Mouse (Mus musculus): ENCODE measurements around the gene Dnmbp. TPM values are rescaled to one million over a fixed set of nuclear protein-coding genes. Genes with fewer than 3 reads are reported as not detected.

The Dnmbp gene
- total RNA-seq (2021), result 10 to 100 TPM; 11.8 to 12.5 TPM

- intact Hi-C loops (cut with DNase I), result loop anchor here (5.0 to 10.0 kb wide), 3 partner anchors 63 to 183 kb away; no protein-coding TSS in a partner anchor
- DNase-seq (ENCODE audit: low spot score in 2 of 2), result peak; percentile 70 to 80
Observed at GRCm38 (mm10) chr19:43939769-43940689, at the start of gene Dnmbp. TSS of gene Dnmbp (minus strand) at chr19:43940191.

DNA sequence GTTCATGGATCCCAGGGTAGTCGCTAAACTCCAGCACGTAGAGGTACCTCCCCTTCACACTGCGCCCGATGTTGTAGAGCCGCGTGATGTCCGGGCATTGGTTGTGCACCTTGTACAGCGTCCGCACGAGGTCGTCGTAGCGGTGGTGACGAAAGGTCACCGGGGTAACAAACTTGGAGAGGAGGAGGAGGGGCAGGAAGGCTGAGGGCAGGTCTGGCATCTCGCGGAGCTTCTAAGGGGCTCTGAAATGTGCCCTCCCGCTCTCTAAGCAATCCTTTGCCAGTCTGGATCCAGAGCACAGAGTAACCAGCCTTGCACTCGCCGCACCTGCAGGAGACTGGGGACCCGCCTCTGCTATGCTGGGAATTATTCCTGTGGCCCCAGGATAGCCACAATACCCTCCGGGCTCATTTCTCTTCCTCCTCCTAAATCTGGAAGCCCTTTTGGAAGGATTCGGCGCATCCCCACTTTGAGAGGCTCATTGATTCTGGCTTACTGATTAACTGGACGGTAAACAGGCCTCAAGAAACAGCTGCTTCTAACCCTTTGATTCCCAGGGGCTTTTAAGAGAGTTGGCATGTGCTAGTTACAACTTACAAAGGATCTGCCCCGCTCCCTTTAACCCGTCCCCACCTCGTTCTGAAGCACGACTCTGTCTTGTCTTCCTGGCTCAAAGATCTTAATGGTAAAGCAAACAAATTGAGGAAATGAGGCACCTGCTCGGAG is 46.2 kb upstream of the Dnmbp start, which contains the start of gene Cpn1:
TSS of gene Cpn1 (minus strand) at position 488 of the 726 bp plus-strand sequence.
- intact Hi-C loops (cut with DNase I), result no loop called here
- DNase-seq (ENCODE audit: low spot score in 2 of 2), result no peak

GRCm38 (mm10) chr19:43981992-43982391 is 42.0 kb upstream of the Dnmbp start:
- intact Hi-C loops (cut with DNase I), result no loop called here
- DNase-seq (ENCODE audit: low spot score in 2 of 2), result no peak

DNA sequence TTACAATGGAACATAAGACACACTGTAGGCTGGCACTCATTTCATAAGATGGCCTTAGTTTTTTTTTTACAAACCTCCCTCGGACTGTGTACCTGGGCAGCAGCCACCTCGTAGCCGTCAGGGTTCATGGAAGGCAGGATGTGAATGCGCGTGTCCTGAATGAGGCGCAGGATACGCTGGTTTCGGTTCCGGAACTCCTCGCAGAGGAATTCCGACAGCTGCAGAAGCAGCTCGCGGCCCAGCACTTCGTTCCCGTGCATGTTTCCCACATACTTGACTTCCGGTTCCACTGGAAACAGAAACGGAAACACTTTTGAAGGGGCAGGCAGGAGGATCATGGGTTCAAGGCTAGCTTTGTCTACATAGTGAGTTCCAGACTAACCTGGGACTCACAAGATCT is 40.7 kb upstream of the Dnmbp start:
- intact Hi-C loops (cut with DNase I), result no loop called here
- no peak for DNase-seq (ENCODE audit: low spot score in 2 of 2)

DNA sequence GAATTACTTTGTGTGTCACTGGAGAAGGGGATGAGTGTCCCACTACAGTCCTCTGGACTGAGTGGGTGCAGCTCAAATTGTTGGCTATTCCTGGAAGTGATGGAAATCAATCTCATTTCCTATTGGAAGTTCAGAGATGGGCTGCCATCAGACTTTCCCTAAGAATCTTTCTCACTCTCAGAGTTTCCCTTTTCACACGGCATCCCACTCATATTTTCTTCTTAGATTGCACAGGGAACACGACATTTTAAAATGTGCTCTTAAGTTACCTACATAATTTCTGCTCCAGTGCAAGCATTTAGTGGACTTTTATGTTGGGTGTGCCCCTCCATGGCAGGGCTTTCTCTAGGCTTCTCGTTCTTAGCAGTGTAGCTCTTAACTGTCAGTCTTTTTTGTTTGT is 37.8 kb upstream of the Dnmbp start:
- no peak for DNase-seq (ENCODE audit: low spot score in 2 of 2)
- intact Hi-C loops (cut with DNase I), result no loop called here

GRCm38 (mm10) chr19:43976661-43977060 is 36.7 kb upstream of the Dnmbp start:
- DNase-seq (ENCODE audit: low spot score in 2 of 2), result no peak
- intact Hi-C loops (cut with DNase I), result no loop called here

DNA sequence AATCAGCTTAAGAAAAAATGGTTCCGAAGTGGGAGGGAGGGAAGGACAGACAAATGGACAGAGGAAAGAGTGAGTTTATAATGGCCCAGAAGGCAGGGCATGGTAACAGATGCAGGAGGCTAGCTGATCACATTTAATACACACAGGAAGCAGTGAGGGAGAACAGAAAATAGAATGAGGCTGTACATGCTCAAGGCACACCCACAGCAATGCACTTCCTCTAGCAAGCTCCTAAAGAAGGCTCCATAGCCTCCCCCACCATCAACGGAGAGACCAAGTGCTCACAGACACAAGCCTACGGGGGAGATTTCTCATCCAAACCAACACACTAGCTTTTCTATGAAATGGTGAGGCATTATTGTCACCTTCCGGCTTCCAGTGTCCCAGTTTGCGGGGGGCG is 34.2 kb upstream of the Dnmbp start:
- peak in 1 of 2 experiments; percentile 22 for DNase-seq (ENCODE audit: low spot score in 2 of 2)
- intact Hi-C loops (cut with DNase I), result loop anchor here (5.0 kb wide), 1 partner anchor 33 kb away; no protein-coding TSS in a partner anchor

GRCm38 (mm10) chr19:43973711-43974110 is 33.7 kb upstream of the Dnmbp start:
- intact Hi-C loops (cut with DNase I), result loop anchor here (5.0 kb wide), 1 partner anchor 34 kb away; no protein-coding TSS in a partner anchor

GRCm38 (mm10) chr19:43972129-43972528 is 32.1 kb upstream of the Dnmbp start:
- DNase-seq (ENCODE audit: low spot score in 2 of 2), result no peak
- intact Hi-C loops (cut with DNase I), result loop anchor here (5.0 kb wide), 1 partner anchor 35 kb away; no protein-coding TSS in a partner anchor

More at GRCm38 (mm10) chr19:43973711-43974110, 33.7 kb upstream of the Dnmbp start:
- DNase-seq (ENCODE audit: low spot score in 2 of 2), result no peak

DNA sequence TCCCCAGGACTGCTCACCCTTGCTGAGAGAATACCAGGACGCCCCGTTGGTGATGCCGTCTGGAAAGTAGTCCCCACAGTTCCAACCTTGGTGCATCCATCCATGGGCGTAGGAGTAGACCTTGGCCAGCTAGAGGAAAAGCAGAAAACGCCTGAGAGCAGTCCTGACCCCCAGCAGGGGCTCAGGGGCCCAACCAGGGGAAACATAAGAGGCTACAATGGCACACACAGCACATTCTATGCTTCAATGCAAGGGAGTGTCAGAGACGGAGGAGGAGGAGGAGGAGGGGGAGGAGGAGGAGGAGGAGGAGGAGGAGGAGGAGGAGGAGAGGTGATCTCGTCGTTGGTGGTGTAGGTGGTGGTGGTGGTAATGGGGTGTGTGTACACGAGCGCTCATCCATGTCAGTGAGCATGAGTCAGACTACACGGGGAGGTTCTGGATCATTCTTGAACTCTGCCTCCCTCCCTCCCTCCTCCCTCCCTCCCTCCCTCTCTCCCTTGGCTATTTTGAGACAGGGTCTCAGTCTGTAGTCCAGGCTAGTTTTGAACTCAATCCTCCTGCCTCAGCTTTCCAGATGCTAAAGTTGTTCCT is 28.5 kb upstream of the Dnmbp start:
- intact Hi-C loops (cut with DNase I), result no loop called here
- no peak for DNase-seq (ENCODE audit: low spot score in 2 of 2)

DNA sequence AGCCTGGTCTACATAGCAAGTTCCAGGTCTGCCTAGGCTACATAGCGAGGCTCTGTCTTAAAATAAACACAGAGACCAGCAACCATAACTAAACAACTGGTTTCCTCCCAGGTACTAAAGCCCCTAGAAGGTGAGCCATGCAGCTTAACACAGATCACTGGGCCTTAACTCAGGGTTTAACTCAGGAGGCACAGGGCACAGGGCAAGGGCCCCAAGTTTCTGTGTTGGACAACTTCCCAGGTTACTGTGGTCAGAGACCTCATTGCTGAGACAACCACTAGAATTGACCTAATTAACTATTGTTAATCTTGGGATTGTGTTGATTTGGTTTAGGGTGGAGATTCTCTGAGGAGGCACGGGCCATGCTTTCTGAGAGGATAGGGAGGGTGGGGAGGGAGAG is 26.5 kb upstream of the Dnmbp start:
- no peak for DNase-seq (ENCODE audit: low spot score in 2 of 2)
- intact Hi-C loops (cut with DNase I), result no loop called here

DNA sequence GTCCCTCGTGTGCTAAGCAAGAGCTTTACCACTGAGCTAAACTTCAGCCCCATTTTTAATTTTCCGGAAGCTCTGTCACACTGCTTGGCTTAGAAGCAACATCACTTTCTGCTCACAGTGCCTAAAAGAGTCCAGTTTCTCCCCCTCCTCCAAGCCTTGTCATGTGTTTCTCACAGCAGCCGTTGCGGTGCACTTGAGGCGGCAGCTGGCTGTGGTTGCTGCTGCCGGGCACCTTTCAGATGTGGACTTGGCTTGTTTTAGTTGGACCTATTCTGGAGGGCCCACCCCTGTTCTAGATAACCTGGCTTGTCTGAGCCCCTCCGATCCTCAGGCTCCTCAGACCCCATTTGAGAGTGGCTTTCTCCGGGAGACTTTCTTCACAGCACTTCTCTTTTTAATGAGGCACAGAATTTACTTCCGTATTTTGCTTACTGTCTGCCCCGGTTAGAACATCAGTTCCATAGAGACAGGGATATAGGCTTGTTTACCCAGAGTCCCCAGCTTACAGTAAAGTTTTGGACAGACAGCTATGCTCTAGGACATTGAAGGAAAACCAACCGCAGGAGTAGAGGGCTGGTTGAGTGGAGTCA is 25.6 kb upstream of the Dnmbp start:
- no peak for DNase-seq (ENCODE audit: low spot score in 2 of 2)
- intact Hi-C loops (cut with DNase I), result no loop called here

- no peak for DNase-seq (ENCODE audit: low spot score in 2 of 2)
- intact Hi-C loops (cut with DNase I), result no loop called here
Observed at GRCm38 (mm10) chr19:43962795-43963194, 22.8 kb upstream of the Dnmbp start.

DNA sequence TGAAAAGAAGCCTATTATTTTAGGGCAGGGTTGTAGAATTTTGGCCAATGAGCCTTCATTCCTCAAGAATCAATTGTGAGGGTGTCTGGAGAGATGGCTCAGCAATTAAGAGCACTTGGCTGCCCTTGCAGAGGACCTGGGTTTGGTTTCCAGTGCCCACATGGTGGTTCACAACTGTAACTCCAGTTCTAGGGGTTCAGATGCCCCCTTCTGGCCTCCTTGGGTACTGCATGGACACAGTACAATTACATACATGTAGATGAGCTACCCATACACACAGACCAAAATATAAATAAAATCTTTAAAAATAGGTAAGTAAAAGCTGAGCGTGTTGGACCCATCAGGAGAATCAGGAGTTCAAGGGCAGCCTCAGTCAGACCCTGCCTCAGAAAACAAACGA is 21.2 kb upstream of the Dnmbp start:
- intact Hi-C loops (cut with DNase I), result no loop called here
- DNase-seq (ENCODE audit: low spot score in 2 of 2), result no peak

- intact Hi-C loops (cut with DNase I), result loop anchor here (1.0 kb wide), 1 partner anchor 128 kb away; no protein-coding TSS in a partner anchor
Observed at GRCm38 (mm10) chr19:43960014-43960413, 20.0 kb upstream of the Dnmbp start.

DNA sequence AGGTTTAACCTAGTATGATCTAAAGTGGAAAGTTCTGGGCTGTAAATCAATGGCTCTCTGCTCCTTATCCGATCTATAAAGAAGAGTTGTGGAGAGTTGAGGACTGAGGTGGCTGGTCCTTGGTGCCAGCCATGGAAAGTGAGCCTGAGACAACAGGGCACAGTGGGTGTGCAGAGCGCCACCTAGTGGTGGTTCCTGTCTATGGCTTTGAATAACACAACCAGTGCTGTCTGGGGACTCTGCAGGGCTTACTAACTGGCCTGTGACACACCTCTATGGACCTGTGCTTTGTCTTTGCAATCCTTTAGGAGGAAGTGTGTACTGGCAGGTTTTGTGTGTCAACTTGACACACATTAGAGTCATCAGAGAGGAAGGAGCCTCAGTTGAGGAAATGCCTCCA is 19.2 kb upstream of the Dnmbp start:
- intact Hi-C loops (cut with DNase I), result no loop called here
- DNase-seq (ENCODE audit: low spot score in 2 of 2), result peak; percentile 57 to 61

More at GRCm38 (mm10) chr19:43960014-43960413, 20.0 kb upstream of the Dnmbp start:
- no peak for DNase-seq (ENCODE audit: low spot score in 2 of 2)

DNA sequence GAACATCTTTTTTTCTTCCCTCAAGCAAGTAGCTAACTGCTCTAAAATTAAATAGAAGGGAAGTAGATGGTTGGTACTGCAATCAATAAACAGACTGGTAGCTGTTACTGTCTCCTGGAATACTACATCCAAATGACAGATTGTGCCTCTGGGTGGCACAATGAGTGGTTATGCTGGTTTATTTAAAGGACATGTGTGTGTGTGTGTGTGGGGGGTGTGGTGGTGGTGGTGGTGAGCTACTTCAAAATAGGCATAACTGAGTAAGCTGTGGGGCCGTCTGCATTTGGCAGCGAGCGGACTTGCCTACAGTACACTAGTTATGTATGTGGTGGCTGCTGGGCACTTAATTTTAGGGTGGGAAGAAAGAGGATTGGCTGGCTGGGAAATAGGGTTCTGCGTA is 17.9 kb upstream of the Dnmbp start:
- intact Hi-C loops (cut with DNase I), result no loop called here

GRCm38 (mm10) chr19:43957402-43957801 is 17.4 kb upstream of the Dnmbp start:
- intact Hi-C loops (cut with DNase I), result no loop called here
- no peak for DNase-seq (ENCODE audit: low spot score in 2 of 2)

More for the DNA sequence above, 17.9 kb upstream of the Dnmbp start:
- peak; percentile 62 to 63 for DNase-seq (ENCODE audit: low spot score in 2 of 2)

DNA sequence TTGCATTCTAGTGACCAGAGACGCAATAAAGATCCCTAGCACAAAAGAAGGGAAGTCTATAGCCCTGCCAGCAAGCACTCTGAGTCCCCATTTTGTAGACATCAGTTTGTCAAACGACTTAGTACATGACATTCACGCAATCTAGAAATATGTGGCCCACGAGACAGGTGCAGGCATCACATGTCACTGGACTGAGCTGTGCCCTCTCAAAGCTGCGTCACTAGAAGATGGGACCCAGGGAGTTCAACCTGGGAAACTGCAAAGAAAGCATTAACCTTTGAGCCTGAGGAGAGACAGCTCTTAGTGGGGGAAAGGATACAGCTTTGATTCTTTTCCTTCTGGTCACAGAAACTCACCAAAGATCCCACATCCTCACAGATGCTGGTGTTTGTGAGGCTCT is 15.3 kb upstream of the Dnmbp start:
- DNase-seq (ENCODE audit: low spot score in 2 of 2), result no peak
- intact Hi-C loops (cut with DNase I), result no loop called here

Measured in left cerebral cortex, postnatal 36 days (tissue).